Mouse (Mus musculus): ENCODE measurements around the gene Erc2. TPM values are rescaled to one million over a fixed set of nuclear protein-coding genes. Genes with fewer than 3 reads are reported as not detected.
A peak's percentile ranks its signal among the peaks of the same experiment; 100 is the strongest.

The Erc2 gene
- polyA plus RNA-seq, 1 experiment: 1.0 TPM

DNA sequence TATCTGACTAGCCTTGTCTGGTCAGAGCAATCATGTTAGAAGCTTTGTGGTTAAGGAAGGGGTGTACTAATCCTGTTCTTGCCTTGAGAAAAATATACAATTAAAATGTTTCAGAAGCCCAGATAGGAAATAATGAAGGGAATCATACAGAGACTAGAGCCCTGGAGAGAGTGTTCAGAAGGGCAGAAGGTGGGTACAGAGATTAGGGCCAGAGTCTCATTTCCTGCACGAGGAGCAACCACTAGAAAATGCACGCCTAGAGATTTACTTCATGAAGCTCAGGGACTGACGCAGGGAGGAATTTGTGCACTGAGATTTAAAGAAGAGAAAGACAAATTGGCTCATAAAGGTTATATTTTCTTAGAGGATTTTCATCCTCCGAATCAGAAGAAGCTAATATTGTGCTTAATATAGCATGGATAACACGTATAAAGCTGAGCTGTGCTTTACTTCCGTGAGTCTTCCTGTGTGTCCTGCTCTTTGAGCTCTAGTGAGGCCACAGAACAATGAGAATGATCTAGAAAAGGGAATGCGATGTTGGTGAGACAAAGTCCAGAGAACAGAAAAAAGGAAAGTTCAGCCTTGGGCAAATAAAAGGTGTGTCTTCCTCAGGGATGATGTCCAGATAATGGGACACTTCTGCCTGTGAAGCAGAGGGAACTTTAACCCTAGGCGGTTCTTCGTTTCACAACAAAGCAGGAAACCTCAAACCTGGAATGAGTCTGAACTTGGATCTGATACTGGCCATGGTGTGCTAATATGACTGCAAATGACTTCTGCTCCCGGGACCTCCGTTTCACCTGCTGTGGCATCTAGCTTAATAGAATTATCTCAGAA, 45.0 kb downstream of the Erc2 start:
- DNase-seq (ENCODE audit: low spot score): no peak

- DNase-seq (ENCODE audit: low spot score): no peak
Measured at GRCm38 (mm10) chr14:27668151-27668550, 45.9 kb downstream of the Erc2 start.

DNA sequence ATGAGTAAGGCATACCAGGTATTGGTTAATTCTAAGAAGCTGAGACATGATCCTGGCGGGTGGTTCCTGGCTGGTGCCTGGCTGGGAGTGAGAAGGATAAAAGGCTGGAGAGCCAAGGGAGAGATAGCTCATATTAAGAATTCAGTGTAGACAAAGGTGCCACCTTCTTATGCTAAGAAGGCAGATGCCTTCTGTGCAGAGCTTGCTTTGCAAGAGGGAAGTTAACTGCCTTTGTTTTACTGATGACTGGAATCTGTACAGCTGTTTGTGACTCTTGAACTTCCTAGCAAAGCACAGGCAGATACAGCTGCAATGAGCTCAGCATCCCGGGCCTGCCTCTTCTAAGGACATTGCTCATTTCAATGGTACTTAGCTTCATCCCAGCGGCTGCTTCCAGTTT, 47.7 kb downstream of the Erc2 start:
- DNase-seq (ENCODE audit: low spot score): no peak

- no peak for DNase-seq (ENCODE audit: low spot score)
Measured at GRCm38 (mm10) chr14:27672761-27673160, 50.5 kb downstream of the Erc2 start.

- no peak for DNase-seq (ENCODE audit: low spot score)
Measured at GRCm38 (mm10) chr14:27674096-27674495, 51.9 kb downstream of the Erc2 start.

GRCm38 (mm10) chr14:27674561-27674960, 52.3 kb downstream of the Erc2 start:
- DNase-seq (ENCODE audit: low spot score): no peak

- DNase-seq (ENCODE audit: low spot score): no peak
Measured at GRCm38 (mm10) chr14:27675071-27675470, 52.8 kb downstream of the Erc2 start.

DNA sequence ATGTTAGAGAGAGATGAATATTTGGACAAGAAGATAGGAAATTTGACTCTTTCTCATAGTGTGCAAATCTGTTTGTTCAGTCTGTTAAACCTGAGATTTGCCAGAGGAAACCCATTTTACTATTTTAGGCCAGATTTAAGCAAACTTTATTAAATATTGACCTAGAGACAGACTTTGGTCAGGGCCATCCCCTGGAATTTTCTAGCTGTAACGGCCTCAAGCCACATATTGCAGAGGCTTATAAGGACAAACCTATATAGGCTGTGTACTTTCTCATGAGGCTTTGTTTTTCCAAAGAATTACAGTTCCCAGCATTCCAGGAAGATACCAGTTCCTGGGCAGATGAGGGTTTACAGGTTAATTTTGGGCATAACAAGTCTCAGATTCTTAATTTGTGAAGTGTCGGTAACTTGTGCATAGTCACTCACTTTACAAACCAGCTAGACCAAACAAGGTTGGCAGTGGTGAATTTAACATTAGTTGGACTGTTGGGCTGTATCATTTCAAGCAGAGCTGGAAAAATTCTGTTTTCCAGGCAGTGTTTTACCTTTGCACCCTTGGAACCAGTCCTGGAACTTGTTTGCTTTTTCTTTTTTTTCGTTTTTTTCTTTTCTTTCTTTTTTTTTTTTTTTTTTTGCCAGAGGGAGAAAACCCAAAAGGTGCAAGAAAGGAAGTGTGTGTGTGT, 60.3 kb downstream of the Erc2 start:
- no peak for DNase-seq (ENCODE audit: low spot score)

- DNase-seq (ENCODE audit: low spot score): no peak
Measured at GRCm38 (mm10) chr14:27695781-27696180, 73.6 kb downstream of the Erc2 start.

GRCm38 (mm10) chr14:27717364-27717763, 95.1 kb downstream of the Erc2 start:
- DNase-seq (ENCODE audit: low spot score): no peak

GRCm38 (mm10) chr14:27719601-27720000, 97.4 kb downstream of the Erc2 start:
- DNase-seq (ENCODE audit: low spot score): no peak

GRCm38 (mm10) chr14:27720944-27721343, 98.7 kb downstream of the Erc2 start:
- DNase-seq (ENCODE audit: low spot score): no peak

DNA sequence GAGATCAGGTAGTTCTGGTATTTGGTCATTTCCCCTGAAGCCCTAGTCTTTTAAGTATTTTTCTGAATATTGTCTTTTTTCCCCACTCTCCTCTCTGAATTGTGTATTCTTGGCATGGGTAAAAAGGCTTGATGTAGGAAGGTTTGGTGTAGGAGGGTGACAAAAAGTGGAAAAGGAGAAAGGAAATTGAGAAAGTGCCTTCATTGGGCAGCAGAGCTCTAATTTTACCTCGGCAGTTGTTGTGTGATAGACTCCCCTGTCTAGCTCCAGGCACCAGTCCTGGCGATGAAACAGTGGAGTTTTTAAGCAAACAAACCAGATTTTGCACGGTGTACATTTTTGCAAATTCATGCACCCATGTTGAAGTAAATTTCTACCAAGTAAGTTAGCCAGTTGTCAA, 99.5 kb downstream of the Erc2 start:
- DNase-seq (ENCODE audit: low spot score): no peak

DNA sequence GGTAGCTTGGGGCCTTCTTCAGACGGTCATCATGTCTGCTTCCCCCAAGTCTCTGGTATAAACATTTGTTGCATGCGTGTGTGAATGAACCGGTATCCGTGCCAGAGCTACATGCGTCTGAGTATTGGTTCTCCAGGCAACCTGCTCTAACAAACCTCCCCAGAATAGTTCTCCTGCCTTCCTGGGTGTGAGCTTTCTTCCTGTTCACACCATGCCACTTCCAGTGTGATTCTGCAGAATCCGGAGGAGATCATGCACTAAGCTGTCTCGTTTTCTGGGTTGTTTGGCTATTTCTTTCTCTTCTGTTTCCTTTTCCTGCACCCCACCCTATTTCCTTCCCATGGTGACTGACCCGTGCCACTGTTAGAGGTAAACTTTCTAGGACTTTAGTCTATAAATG, 105.3 kb downstream of the Erc2 start:
- no peak for DNase-seq (ENCODE audit: low spot score)

DNA sequence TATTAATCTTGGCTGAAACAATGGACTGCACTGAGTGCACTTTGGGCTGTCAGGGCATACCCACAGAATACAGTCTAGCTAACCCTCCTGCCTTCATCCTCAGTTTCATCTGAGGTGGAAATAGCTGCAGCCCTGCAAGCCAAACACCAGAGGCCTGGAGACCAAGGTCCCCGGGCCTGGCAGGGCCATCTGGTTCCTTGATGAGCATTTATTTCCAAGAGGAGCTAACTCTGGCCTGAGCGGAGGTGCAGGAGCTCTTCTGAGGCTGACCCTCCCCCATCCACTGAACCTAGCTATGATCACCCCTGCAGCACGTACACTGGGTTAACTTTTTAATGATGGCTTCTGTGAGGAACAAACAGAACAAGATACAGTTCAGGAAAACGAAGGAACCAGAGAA, 108.9 kb downstream of the Erc2 start:
- no peak for DNase-seq (ENCODE audit: low spot score)

DNA sequence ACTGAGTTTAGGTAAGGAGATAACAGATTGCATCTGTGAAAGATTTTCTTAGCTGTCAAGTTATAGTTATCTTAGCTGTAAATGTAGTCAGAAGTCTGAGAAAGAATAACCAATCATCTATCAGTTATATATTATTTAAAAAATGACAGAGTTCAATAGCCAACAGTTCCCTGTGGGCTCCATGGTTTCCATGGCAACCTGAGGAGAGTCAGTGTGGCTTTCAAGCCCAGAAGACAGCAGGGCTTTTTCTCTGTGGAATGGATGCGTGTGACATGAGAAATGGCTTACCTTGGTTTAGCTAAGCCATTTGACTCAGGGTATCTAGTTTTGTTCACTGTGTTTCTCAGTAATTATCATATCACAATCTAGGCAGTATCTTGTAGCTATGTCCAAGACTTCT, 117.2 kb downstream of the Erc2 start:
- no peak for DNase-seq (ENCODE audit: low spot score)

DNA sequence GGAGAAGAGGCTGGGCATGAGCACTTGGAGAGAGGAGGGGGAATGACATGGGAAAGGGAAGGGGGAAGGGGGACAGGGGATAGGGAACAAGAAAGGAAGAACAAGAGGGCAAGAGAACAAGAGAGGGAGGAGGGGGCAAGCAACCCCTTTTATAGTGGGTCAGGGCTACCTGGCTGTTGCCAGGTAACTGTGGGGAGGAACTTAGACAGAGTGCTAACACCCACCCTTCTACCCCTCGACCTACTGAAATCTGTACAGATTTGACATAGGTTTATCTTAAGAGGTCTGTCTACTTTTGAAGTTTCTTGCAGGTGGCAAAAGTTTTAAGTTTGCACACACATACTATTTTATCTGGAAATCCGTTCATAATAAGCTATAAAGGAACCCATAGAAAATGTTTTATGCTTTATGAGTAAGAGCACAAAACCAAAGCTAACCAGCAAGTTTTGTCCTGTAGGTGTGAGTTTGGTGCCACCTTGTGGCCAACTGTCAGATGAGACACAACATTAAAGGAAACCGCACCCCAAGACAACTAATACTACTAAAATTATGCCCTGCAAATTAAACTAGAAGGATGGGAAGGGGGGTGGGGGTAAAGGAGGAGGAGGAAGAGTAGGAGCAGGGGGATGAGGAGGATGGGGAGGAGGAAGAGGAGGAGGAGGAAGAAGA, 119.2 kb downstream of the Erc2 start:
- peak; percentile 26 for DNase-seq (ENCODE audit: low spot score)

- DNase-seq (ENCODE audit: low spot score): no peak
Measured at GRCm38 (mm10) chr14:27754340-27754739, 132.1 kb downstream of the Erc2 start.

DNA sequence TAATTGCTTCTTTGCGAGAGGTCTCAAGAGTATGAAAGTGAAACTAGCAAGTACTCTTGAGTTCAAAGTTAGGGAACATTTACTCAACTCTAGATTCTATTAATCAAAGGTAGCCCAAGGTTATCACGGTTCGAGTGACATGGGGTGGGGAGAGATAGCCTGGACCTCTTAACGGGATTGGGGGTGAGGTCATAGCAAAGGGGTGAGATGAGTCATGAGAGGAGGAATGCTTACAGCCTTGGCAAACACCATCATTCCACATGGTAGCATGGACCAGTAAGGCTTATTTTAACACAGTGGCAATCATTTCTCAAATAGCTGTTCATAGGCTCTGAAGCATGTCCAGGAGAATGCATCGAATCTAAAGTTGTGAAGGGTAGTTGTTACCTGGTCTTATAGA, 134.7 kb downstream of the Erc2 start:
- DNase-seq (ENCODE audit: low spot score): no peak

DNA sequence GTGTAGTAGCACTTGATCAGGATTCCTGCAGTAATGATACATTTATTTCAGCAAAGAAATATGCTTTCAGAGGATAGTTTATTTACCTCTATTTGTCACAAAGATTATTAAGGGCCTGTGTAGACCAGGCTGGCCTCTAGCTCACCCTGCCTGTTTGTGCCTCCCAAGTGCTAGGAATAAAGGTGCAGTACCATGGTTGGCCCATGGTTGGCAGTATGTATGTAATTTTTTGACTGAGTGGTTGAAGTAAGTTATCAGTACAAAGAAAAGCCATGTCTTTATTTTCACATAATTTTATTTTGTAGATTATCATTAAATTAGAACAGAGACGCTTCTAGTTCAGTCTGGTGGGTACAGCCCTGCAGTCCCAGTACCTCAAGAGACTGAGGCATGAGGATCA, 136.0 kb downstream of the Erc2 start:
- no peak for DNase-seq (ENCODE audit: low spot score)

GRCm38 (mm10) chr14:27759069-27759628, 136.9 kb downstream of the Erc2 start:
- DNase-seq (ENCODE audit: low spot score): no peak

- no peak for DNase-seq (ENCODE audit: low spot score)
Measured at GRCm38 (mm10) chr14:27759982-27760381, 137.8 kb downstream of the Erc2 start.

Measured in urinary bladder, adult 2 months (tissue).